Mouse (Mus musculus) layer of hippocampus, adult 2 months (tissue): ENCODE measurements around the gene S100a16. TPM values are rescaled to one million over a fixed set of nuclear protein-coding genes. Genes with fewer than 3 reads are reported as not detected.

ENCODE experiments used
- DNase-seq, 2 experiments: peaks; one replicate each; pipeline ENCODE4 v3.0.0; 2022; ENCODE audit warnings: low spot score in 2 of 2
- H3K27ac ChIP-seq: fragments of 200-600 bp; 2 replicates; pipeline ENCODE4 v1.8.1; 2022
- H3K4me3 ChIP-seq: fragments of 200-600 bp; 2 replicates; pipeline ENCODE4 v1.8.1; 2022; ENCODE audit warnings: mild to moderate bottlenecking
- CTCF ChIP-seq: fragments of 200-600 bp; conservative IDR thresholded peaks from 2 replicates; pipeline ENCODE4 v1.8.1; 2022; ENCODE audit warnings: antibody characterized with exemption, mild to moderate bottlenecking, moderate library complexity
- total RNA-seq, 2 experiments: library from RNA; stranded (reverse); gene quantifications; 2 replicates each; pipeline ENCODE4 v1.2.3; 2021

Gene S100a16
- total RNA-seq, 2 experiments from 2014 or later: 79.0 to 82.8 TPM

GRCm38 (mm10) chr3:90527291-90527873, 9.7 kb upstream of the S100a16 start:
- no peak overlapping the region for H3K4me3 ChIP-seq
- H3K27ac ChIP-seq: no peak overlapping the region
- TF ChIP-seq CTCF: no peak
- no peak for DNase-seq

- H3K27ac ChIP-seq: no peak overlapping the region
- no peak overlapping the region for H3K4me3 ChIP-seq
- no peak for TF ChIP-seq CTCF
- no peak for DNase-seq
Observed at GRCm38 (mm10) chr3:90531713-90532112, 5.3 kb upstream of the S100a16 start.

GRCm38 (mm10) chr3:90535446-90535845, 1.6 kb upstream of the S100a16 start:
- no peak for TF ChIP-seq CTCF
- no peak overlapping the region for H3K4me3 ChIP-seq
- no peak for DNase-seq
- no peak overlapping the region for H3K27ac ChIP-seq

- H3K27ac ChIP-seq: peak overlapping the region; percentile 92
- DNase-seq: no peak
- peak overlapping the region; percentile 52 for H3K4me3 ChIP-seq
- TF ChIP-seq CTCF: no peak
Observed at GRCm38 (mm10) chr3:90537905-90538296, 847 bp downstream of the S100a16 start.

GRCm38 (mm10) chr3:90540904-90541303, 3.9 kb downstream of the S100a16 start:
- peak overlapping the region; percentile 93 for H3K27ac ChIP-seq
- DNase-seq: peak; percentile 25 to 61
- peak overlapping the region; percentile 45 for H3K4me3 ChIP-seq
- no peak for TF ChIP-seq CTCF

GRCm38 (mm10) chr3:90549676-90550420, 12.8 kb downstream of the S100a16 start:
- TF ChIP-seq CTCF: no peak
- DNase-seq: no peak
- H3K27ac ChIP-seq: no peak overlapping the region
- H3K4me3 ChIP-seq: no peak overlapping the region

- DNase-seq: no peak
- TF ChIP-seq CTCF: no peak
- H3K4me3 ChIP-seq: no peak overlapping the region
- H3K27ac ChIP-seq: no peak overlapping the region
Observed at GRCm38 (mm10) chr3:90550421-90550790, 13.4 kb downstream of the S100a16 start.

GRCm38 (mm10) chr3:90552231-90552630, 15.2 kb downstream of the S100a16 start:
- no peak for TF ChIP-seq CTCF
- no peak for DNase-seq
- H3K4me3 ChIP-seq: no peak overlapping the region
- H3K27ac ChIP-seq: no peak overlapping the region

GRCm38 (mm10) chr3:90555954-90556353, 18.9 kb downstream of the S100a16 start:
- no peak for TF ChIP-seq CTCF
- H3K4me3 ChIP-seq: no peak overlapping the region
- H3K27ac ChIP-seq: peak overlapping the region; percentile 86
- peak; percentile 38 to 78 for DNase-seq

- no peak for DNase-seq
- no peak within 1 kb of the TSS for H3K27ac ChIP-seq
- TF ChIP-seq CTCF: no peak
- H3K4me3 ChIP-seq: no peak within 1 kb of the TSS
Observed at GRCm38 (mm10) chr3:90560008-90560628, 23.1 kb downstream of the S100a16 start, which contains the start of gene S100a3. Gene S100a3 (plus strand): TSS chr3:90560578.

GRCm38 (mm10) chr3:90574691-90575090, 37.6 kb downstream of the S100a16 start:
- DNase-seq: no peak
- H3K4me3 ChIP-seq: no peak overlapping the region
- H3K27ac ChIP-seq: no peak overlapping the region
- TF ChIP-seq CTCF: no peak

- no peak for TF ChIP-seq CTCF
- Histone ChIP-seq H3K27ac (no peak overlapping the region), H3K4me3 (no peak overlapping the region)
- DNase-seq: no peak
Observed at GRCm38 (mm10) chr3:90575320-90575719, 38.3 kb downstream of the S100a16 start.

- no peak for TF ChIP-seq CTCF
- H3K4me3 ChIP-seq: no peak overlapping the region
- DNase-seq: no peak
- H3K27ac ChIP-seq: no peak overlapping the region
Observed at GRCm38 (mm10) chr3:90576351-90577001, 39.4 kb downstream of the S100a16 start.
